Comparison of ENCODE assay signal across 17 mouse cellular contexts in the genomic region with DNA sequence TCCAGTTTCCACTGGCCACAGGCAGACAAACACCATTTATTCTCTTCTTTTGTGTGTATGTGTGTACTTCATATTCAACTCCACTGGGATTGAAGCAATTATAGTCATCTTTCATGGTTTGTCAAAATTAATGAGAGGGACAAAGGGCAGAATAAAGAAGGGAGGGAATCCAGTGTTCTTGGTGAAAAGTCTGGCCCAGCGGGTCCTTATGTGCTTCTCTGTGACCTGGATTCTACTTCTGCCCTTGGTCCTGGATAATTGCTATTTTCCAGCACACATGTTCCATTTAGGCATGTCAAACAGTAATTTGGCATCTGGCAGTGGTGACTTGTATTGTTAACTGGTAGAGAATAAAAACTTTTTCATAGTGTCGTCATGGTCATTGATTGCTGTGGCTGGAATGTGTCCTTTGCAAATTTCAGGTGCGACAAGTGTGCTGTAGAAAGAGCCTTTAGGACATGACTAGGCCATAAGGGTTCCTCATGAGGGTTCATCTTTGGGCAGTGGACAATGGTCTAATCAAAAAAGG. TPM values are rescaled to one million over a fixed set of nuclear protein-coding genes. Genes with fewer than 3 reads are reported as not detected.
DNase-seq lines count a peak whose midpoint lies in the region; TF ChIP-seq lines count a peak whose summit lies in the region.
"Had no signal": no experiment of that assay in that cellular context is flagged by ENCODE, and none has a peak within 500 bp of the region (broad histone marks: within the 10 kb centered on the region; RNA-seq: fewer than 3 reads in every experiment).

No protein-coding gene starts in this region.

- H3K9ac ChIP-seq in liver, adult 2 months (ENCODE audit: low read depth, low read length), result peak overlapping the region; percentile 65
- H3K9ac ChIP-seq: forebrain, embryonic 13.5 days; liver, embryonic 13.5 days had no signal

- intact Hi-C loops in gastrocnemius, adult 2 months (cut with DNase I), result no loop called here

- 39% methylated on average over 3 of the region's 3 CpGs for WGBS in liver, adult 2 months

- DNase-seq in gastrocnemius, adult 2 months, result no peak
- no peak for DNase-seq in gastrocnemius, adult 18-20 months (ENCODE audit: low spot score)
- peak; percentile 82 for DNase-seq in liver, adult 2 months (ENCODE audit: extremely low read depth, low read depth, low spot score)
- no peak for DNase-seq in liver
- DNase-seq in adipocyte (ENCODE audit: low spot score), result peak; percentile 34
- DNase-seq in mesoderm, embryonic 11.5 days (ENCODE audit: low read depth, low spot score), result peak; percentile 31
- no peak for DNase-seq in kidney, postnatal 25 days
- DNase-seq: adrenal gland, postnatal 14 days; B cell, adult 2 months; cerebellum, adult 2 months; heart, postnatal 4 days; left cerebral cortex, postnatal 4 days; liver, embryonic 13.5 days; right cerebral cortex, adult 18-20 months; thymus, postnatal 4 days had no signal

- H3K4me1 ChIP-seq in liver, adult 2 months (ENCODE audit: control insufficient read depth, insufficient read depth, low read length), result peaks cover 19% of the 10 kb centered on the region

- no peak for TF ChIP-seq POLR2A in liver, adult 2 months (IDR thresholded peaks at IDR 0.05; ENCODE audit: extremely low read depth, insufficient read depth, low read length)

- H3K27me3 ChIP-seq in liver, adult 2 months (ENCODE audit: control insufficient read depth, insufficient read depth, low read length), result no peaks in the 10 kb centered on the region
- H3K27me3 ChIP-seq: forebrain, embryonic 13.5 days; liver, embryonic 13.5 days had no signal

- H3K36me3 ChIP-seq in liver, adult 2 months (ENCODE audit: control insufficient read depth, insufficient read depth, low read length), result no peaks in the 10 kb centered on the region
- H3K36me3 ChIP-seq: liver, embryonic 13.5 days had no signal

- no peak for TF ChIP-seq CTCF in gastrocnemius, adult 2 months (IDR thresholded peaks at IDR 0.05)
- TF ChIP-seq CTCF in liver, adult 2 months (IDR thresholded peaks at IDR 0.05; ENCODE audit: low read depth, low read length), result no peak

- H3K4me3 ChIP-seq in gastrocnemius, adult 2 months, result peak overlapping the region; percentile 91
- peak overlapping the region; percentile 40; the same call in 1 of the 2 replicates for H3K4me3 ChIP-seq in liver, adult 2 months (ENCODE audit: insufficient read depth, low read depth, low read length)
- H3K4me3 ChIP-seq: forebrain, embryonic 13.5 days; layer of hippocampus, adult 2 months had no signal

- H3K27ac ChIP-seq in gastrocnemius, adult 2 months, result peak overlapping the region; percentile 100
- peak overlapping the region; percentile 43 for H3K27ac ChIP-seq in liver, adult 2 months (replicated peaks; ENCODE audit: insufficient read depth, low read depth, low read length)
- H3K27ac ChIP-seq: forebrain, embryonic 13.5 days; layer of hippocampus, adult 2 months; liver, embryonic 13.5 days had no signal

- peaks cover 26% of the 10 kb centered on the region for H3K79me2 ChIP-seq in liver, adult 2 months (ENCODE audit: control insufficient read depth, insufficient read depth, low read length)

RNA-seq across cellular contexts. Expression of a gene that starts 2.2 kb away (rescaled TPM):
- 10 to 100 TPM; 53.8 to 77.1 TPM for total RNA-seq in gastrocnemius, adult 2 months (2021)
- total RNA-seq in gastrocnemius, adult 18-20 months (2021), result 10 to 100 TPM; 53.8 to 70.1 TPM
- 98.9 and 174 TPM in 2 replicates for total RNA-seq in liver, adult 2 months (2014; rRNA removed)
- polyA plus RNA-seq in liver, adult 2 months (2012; rRNA removed), result 66.2 and 68.9 TPM in 2 replicates

Comparison
In these comparisons a context has a peak if more than half of its experiments do, and no peak if none do; other contexts are left out.
1. DNase-seq: peak in liver, adult 2 months (single experiment), adipocyte (single experiment) and mesoderm, embryonic 11.5 days (single experiment); none in gastrocnemius, adult 2 months (single experiment), gastrocnemius, adult 18-20 months (single experiment), liver (single experiment) and kidney, postnatal 25 days (0 of 2).